Mouse (Mus musculus): ENCODE data around the gene Atp5d.

Gene Atp5d

DNA sequence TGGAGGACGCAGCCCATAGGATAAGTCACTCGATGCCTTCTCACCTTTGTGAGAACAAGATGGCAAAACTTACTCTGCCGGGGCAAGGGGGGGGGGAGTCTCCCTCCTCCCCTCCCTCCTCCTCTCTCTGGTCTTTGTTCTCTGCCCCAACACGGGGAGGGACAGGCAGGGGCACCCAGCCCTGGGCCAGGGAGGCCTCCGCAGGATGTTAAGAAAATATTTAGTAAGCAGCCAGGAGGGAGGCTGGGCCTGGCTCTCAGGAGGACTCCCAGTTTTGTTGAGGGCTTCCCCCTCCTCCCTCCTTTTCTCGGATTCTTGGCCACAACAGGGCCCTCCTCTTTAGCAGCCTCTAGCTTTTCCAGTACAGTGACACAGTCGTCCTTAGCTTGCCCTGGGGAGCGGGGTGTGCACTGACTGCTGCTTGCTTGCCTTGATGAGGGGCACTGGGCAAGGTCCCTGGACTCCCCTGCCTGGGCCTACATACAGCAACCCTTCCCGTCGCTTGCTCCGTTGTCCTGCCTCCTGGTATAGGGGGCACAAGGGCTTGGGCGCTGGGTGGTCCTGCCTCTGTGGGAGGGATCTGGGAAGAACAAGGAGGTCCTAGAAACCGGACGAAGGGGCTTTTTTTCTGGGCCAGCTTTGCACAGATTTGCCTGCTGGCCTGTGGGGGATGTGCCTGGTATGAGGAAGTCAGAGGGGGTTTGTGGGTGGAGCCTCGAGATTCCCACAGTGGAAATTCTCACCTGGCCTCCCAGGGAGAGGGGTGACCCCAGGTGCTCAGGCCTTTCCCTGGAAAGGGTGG is 13.8 kb downstream of the Atp5d start:
- DNase-seq (ENCODE audit: low read depth, low spot score): no peak

DNA sequence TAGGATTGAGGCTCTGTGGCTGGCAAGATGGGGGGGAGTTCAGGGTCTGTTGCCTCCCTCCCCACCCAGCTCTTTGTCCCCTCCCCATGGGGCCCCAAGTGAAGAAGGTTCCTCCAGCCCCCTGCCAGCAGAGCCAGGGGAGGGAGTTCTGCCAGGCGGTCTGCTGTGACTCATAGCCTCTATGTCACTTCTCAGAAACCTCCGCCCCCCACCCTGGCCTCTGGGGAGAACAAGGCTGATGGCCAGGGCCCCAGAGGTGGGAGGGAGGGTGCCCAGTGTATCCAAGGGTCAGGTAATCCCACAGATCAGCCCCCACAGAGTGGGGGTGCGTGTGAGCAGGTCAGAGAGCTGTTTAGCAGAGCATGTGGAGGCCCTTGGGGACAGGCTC is 14.4 kb downstream of the Atp5d start:
- DNase-seq (ENCODE audit: low read depth, low spot score): no peak

DNA sequence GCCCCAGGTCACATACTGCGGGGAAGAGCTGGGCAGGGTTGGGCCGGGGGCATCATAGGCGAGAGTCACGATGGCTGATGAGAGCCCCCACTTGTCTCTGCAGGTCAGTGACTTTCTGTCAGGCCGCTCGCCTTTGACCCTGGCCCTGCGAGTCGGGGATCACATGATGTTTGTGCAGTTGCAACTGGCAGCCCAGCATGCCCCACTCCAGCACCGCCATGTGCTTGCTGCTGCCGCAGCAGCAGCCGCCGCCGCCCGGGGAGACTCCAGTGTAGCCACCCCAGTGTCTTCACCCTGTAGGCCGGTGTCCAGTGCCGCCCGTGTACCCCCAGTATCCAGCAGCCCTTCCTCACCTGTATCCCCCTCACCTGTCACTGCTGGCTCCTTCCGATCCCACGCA is 15.3 kb downstream of the Atp5d start:
- no peak for DNase-seq (ENCODE audit: low read depth, low spot score)

DNA sequence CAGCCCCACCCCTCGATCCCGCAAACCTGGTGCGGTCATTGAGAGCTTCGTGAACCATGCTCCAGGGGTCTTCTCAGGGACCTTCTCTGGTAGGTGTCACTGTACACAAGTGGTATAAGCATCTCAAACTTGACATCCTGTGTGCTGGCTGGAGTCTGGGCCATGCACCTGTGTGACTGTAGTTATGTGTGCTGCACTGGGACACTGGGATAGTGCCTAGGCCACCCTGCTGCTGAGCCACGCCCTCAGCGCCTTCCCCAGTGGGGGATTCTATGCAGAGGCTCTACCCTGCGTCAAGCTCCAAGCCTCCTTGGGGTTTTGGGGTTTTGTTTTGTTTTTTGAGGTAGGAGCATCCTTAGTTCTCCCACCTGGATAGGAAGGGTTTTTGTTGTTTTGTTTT is 16.0 kb downstream of the Atp5d start:
- DNase-seq (ENCODE audit: low read depth, low spot score): no peak

DNA sequence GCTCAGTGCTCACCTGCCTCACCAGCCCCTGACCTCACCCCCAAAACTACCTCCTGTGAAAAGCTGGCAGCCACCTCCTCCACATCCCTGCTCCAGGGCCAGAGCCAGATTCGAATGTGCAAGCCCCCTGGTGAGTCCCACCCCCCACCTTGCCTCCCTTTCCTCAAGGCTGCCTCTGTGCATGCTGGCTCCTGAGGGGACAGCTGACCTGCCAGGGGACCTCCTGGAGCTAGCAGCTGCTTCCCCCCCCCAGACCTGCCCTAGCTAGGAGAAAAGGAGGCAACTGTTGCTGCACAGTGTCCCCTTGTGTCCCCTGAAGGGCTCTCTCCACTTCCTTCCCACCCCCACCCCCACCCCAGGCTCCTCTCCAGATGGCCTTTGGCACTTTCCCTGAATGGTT is 16.8 kb downstream of the Atp5d start:
- DNase-seq (ENCODE audit: low read depth, low spot score): no peak

DNA sequence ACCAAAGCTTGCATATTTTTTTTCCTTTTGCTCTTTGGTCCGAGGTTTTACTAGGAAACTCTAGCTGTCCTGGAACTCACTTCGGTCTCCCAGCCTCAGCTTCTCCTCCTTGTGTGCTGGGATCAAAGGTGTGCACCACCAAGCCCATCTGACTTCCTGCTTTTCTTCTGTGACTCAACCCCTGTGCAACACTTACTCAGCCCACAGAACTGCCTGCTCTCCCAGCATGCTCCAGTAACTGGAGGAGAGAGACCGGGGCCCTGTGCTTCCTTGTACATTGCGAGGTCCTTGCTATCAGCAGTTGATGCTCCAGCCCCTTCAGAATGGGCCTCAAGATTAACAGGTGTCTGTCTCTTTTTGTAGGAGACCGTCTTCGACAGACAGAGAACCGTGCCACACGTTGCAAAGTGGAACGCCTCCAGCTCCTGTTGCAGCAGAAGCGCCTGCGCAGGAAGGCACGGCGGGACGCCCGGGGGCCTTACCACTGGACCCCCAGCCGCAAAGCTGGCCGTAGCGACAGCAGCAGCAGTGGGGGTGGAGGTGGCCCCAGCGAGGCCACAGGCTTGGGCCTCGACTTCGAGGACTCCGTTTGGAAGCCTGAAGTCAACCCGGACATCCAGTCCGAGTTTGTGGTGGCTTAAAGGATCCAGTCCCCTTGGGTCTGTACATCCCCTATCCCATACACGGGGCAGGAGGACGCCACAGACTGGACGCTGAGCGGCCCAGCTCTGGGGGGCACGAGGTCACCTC is 17.7 kb downstream of the Atp5d start:
- no peak for DNase-seq (ENCODE audit: low read depth, low spot score)

DNA sequence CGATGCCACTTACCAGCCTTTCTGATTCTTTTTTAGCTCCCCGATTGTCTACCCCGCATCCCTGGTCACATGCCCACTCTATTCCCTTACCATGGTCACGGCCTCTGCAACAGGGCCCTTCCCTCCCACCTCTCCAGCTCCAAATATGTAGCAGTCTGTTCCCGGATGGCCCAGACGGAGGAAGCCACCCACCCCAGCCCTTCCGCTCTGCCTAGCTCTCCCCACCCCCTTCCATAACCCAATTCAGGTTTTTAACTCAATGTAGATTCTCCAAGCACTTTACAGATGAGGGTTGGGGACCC is 18.3 kb downstream of the Atp5d start:
- DNase-seq (ENCODE audit: low read depth, low spot score): no peak

DNA sequence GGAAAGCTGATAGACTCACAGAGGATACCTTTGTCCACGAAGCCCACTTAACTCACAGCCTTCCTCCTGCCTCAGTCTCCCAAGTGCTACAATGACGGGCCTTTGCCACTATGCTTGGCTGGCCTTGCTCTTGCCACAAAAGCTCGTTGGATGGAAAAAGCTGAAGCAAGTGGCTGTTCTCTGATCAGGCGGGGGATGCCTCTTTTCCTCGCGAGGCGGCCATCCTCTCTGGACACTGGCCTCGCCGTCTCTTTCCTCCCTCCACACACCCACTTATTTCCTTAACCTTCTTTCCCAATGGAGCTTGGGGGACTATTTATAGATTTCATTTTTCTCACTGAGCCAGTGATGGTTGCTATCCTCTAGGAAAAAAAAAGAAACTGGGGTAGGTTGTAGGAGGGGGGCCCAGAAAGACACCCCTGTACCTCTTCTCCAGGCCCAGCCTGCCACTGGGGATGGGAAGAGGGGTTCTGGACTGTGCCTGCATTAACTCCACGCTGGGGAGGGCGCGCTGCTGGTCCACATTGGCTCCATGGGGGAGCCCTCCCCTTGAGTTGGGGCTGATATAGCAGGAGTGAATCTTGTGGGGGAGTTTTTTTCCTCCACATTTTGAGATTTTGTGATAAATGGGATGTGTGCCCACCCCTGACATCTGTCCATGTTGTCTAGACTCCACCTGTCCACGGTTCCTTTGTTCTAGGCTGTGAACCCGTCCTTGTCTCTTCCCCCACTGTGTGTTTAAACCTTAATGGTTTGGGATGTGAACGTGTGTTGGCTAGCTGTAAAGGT is 18.9 kb downstream of the Atp5d start:
- DNase-seq (ENCODE audit: low read depth, low spot score): no peak

DNA sequence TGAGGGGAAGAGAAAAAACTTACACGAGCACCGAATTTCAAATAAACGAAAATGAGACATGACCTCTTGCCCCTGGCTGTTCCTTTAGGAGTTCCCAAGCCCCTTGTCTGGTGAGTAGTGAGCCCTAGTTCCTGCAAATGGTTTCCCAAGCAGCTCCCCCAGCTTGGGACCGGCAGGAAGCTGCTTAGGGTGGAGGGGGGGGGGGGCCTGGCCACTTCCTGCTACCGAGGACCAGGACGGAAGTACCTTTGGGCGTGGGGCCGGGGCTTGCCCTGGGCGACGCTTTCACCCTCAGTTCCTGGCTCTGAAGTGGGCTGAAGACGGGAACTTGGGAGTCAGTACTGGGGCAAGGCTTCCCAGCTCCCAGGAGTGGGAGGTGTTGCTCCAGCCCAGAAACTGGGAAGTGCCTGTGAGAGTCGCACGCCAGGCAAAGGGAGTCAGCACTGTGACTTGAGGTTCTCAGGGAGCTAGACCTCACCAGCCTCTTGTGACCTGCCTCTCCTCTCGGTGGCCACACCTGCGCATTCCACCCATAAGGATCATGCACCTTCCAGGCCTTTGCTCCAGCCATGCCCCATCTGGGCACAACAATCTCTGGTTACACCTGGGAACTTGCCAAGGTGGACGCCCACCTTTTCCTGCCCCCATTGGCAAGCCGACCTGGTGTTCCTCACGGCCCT is 20.0 kb downstream of the Atp5d start:
- DNase-seq (ENCODE audit: low read depth, low spot score): no peak

DNA sequence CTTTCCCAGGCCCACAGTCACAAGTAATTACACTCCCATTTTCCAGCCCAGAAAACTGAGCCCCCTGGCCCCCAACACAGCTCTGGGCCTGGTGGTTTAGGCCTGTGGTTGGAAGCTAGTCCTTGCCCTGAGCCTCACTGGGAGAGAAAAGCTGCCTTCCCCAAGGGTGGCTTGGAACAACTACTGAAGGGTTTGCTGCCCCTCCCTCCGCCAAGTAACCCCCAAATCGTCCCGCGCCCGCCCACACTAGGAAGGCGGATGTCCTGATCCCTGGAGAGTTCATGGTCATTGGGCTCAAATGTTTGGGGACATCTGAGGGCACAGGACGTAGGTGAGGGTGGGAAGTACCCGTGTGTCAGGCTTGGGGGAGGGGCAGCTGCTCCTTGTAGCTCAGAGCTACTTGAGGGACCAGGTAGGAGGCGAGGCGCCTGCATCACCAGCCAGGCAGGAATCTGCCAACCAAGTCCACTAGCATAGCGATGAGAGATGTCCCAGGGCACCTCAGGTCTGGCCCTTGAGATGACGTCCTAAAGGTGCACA is 20.7 kb downstream of the Atp5d start:
- DNase-seq (ENCODE audit: low read depth, low spot score): no peak

DNA sequence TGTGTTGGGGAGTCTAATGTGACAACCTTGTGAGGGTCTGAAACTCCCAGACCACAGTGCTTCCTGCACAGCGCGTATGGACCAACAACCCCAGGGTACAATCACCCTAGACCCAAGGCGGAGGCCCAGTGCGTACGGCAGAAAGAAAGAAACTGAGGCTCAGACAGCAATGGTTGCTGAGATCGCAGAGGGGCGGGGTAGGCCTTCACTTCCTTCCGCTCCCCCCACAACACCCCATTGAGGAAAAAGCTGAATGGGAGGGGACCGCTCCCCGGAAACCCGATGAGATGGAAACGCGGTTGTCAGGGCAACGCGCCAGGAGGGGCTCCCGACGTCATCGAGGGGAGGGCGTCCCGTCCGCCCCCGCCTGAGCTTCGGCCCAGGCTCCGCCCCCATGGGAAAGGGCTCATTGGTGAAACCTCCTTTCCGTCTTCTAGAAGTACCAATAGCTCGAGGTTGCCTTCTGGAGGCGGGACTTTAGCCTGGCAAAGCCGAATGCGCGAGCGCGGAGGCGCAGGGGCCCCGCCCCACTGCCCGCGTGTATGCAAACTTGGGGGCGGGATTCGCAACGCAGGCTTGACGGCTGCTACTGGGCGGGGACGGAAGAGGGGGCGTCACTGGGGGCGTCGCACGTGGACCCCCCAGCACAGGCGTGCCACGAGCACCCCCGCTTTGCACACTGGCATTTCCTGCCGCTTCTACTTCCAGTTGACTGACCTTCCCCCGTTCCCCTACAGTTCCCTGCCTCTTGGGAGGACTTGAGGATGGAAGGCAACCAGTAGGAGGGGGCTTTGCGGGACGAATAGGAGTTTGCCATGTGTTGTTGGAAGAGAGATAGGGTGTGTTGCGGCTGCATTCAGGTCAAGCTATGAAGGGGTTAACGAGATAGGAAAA is 21.4 kb downstream of the Atp5d start:
- DNase-seq (ENCODE audit: low read depth, low spot score): peak; percentile 97

DNA sequence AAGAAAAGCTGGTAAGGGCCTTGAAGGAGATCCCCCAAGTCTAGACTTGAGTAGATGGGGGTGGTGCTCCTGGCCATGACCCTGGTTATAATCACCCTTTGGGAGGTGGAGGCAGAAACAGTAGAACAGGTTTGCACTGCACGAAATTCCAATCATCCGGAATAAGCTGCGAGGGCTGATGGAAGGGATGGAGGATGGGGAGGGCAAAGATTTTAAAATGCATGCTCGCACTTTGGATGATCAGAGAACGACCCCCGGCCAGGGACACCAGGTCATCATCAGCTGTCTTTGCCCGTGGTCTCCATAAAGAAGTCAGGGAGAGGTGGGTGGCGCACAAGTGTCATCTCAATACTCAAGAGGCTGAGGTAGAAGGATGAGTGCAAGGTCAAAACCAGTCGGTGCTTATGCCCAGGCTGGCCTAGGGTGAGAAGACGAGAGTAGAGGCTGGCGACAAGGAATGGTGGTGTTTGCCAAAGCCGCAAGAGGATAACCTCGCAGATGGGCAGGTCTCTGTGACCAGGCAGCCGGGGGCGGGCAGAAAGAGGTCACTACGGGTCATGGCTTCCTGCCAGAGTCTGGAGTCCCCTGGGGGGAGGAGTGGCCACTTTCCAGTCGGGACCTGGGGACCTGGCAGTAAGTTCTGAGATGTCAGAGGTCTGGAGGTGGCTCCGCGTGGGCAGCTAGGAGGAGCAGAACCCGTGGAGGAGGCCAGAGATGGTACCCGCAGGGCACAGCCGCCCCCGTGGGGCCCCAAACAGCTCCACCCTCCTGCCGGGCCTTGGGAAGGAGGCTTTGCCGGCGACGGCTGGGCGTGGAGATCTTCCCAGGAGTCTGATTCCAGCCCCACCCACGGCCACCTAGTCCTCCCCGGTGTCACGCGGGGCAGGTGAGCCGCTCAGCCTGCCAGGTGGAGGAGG is 22.3 kb downstream of the Atp5d start:
- no peak for DNase-seq (ENCODE audit: low read depth, low spot score)

DNA sequence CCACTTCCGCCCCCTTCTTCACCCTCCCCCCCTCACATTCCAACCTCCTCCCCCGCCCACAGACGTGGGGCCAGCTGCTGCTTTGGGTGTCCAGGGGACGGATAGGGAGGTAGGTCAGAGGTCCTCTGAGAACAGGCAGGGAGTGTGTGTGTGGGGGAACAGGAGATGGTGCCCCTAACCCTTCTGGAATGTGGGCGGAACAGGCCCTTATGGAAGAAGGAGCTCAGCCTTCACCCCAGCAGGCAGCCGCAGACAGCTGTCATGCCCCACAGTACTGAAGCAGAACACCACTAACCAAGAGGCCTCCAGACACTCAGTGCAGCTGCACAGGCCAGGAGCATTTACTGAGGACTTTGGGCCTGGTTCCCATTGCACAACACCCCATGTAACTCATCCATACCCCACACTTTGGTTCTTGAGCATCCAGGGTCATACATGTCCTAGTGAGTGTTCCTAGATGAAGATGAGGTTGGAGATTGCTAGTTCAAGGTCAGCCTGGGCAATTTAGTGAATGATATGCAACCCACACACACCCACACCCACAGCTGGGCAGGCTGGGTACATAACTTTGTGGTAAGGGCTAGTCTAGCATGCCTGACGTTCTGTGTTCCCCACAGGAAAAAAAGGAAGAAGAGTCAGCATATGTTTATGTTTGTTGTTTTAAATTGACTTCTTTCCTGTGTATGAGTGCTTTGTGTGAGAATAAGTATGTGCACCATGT is 23.2 kb downstream of the Atp5d start:
- DNase-seq (ENCODE audit: low read depth, low spot score): no peak

DNA sequence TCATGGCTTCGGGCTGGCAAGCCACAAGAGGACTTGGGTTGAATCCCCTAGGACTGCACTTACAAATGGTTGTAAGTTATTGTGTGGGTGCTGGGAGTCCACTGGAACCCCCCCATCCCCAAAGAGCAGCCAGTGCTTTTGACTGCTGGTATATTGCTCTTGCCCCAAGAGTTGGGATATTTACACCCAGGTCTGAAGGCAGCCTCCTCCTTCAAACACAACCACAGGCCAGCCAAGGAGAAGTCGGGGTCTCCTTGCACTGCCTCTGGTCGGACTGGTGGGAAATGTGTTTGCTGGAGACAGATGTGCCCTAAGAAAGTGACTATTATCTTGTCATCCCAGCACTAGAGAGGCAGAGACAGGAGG is 23.8 kb downstream of the Atp5d start:
- DNase-seq (ENCODE audit: low read depth, low spot score): no peak

DNA sequence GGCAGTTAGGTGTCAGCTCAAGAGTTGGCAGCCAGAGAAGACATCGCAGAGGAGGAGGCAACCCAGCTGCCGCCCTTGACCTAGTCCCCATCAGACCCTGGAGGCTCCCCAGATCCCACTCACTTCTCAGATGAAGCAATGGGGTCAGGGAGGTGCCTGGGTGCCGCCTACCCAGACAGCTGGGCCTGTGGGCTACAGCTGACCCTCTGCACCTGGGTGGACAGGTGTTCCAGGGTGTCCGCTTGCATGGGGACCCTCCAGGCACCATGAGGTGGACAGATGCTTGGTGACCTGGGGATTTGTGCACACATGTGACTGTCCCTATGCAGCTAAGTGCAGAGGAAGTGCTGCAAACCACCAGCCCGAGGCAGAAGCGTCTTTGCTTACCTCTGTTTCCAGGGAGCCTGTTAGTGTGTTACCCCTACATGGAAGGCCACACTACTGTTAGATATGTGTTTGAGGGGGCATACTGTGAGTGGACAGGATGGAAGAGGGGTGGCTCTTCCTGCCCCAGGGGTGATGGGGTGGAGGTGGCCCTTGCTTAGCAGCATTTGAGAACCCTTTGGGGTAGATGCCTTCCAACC is 24.4 kb downstream of the Atp5d start:
- no peak for DNase-seq (ENCODE audit: low read depth, low spot score)

DNA sequence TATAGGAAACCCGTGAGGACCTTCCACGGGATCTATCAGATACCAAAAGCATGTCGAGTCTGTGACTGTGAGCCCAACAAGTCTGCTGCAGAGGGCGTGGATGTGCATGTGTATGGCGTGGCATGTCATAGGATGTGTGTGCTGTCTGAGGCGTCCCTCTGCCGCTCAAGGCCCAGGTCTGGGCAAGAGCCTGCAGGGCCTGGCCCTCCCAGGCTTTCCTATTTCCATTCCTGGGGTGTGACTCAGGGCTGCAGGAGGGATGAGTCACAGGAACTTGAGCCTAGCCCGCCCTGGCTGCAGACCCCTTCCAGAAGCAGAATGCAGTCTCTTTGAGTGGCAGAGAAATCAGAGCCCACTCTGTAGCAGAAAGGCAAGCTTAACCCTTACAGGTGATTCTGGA is 25.3 kb downstream of the Atp5d start:
- DNase-seq (ENCODE audit: low read depth, low spot score): no peak

DNA sequence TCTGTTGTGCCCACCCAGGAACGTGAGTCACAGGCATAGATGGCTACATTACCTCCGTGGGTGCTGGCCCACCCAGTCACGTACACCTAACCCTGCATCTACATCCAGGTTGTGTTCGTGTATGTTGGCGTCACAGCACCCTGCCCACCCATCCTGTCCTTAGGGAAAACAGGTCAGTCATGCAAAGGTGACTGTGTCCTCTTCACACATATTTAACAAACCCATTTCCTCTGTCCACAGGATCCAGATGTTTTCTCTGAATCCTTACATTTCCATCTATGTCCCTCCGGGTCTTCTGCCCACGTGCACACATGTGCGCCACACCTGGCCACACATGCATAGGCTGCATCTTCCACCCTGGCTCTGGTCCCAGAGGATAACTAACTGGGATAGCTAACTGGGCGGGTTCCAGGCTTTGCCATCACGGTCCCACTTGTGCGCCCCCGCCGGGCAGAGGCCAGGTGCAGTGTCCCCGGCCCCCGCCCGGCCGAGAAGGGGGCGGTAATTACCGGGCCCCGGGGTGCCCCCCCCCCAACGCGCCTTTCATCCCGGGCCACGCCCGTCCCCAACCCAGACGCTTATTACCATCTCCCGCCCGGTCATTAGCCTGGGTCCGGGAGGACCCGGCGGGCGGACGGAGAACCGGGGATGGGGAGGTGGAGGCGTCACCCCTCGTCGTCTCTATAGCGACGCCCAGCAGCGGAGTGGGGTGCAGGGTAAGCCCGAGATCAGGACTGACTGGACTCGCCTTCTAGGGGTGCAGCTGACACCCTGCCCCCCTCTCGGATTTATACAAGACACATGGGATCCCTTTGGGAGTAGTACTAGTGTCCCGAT is 25.9 kb downstream of the Atp5d start:
- no peak for DNase-seq (ENCODE audit: low read depth, low spot score)

DNA sequence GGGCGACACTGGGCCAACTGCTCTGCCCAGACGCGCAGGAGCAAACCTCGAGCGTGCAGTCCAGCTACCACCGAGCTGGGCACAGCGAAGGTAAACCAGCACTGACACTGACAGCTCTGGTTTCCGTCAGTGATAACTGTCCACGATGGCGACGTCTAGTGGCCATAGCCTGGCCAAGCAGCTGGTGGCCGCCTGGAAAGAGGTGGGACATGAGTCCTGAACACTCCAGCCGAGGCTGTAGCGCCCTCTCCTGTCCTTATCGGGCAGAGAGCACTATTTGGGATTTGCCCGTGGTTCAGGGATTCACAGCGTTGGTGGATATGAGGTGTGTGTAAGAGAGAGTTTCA is 26.5 kb downstream of the Atp5d start:
- peak; percentile 94 for DNase-seq (ENCODE audit: low read depth, low spot score)

Measured in embryo, embryonic 11.5 days (tissue).